Mouse (Mus musculus) C2C12 (cell line): ENCODE results near the gene Ankle2. TPM values are rescaled to one million over a fixed set of nuclear protein-coding genes. Genes with fewer than 3 reads are reported as not detected.

Source experiments
- H3K27me3 ChIP-seq: one replicate; pipeline ENCODE4 v1.6.1; 2011; ENCODE audit not compliant: control insufficient read depth, insufficient read depth, insufficient read length
- H3K36me3 ChIP-seq: one replicate; pipeline ENCODE4 v1.6.1; 2011; ENCODE audit not compliant: control insufficient read depth, insufficient read depth
- H3K4me3 ChIP-seq: one replicate; pipeline ENCODE4 v1.5.1; 2011; ENCODE audit warnings: mild to moderate bottlenecking, control low read depth; ENCODE audit not compliant: poor library complexity, insufficient read depth, severe bottlenecking
- H3K79me2 ChIP-seq: one replicate; pipeline ENCODE4 v1.6.1; 2011; ENCODE audit not compliant: control insufficient read depth, insufficient read depth
- H3K79me3 ChIP-seq: one replicate; pipeline ENCODE4 v1.6.1; 2011; ENCODE audit warnings: low read depth, control low read depth
- H3ac ChIP-seq: one replicate; pipeline ENCODE3; 2011; ENCODE audit warnings: low read depth; ENCODE audit not compliant: control insufficient read depth, insufficient read length
- CEBPB ChIP-seq: IDR thresholded peaks from one replicate; pipeline ENCODE4 v1.6.1; 2011; ENCODE audit warnings: low read depth, mild to moderate bottlenecking, control low read depth, moderate library complexity
- CTCF ChIP-seq: IDR thresholded peaks from one replicate; pipeline ENCODE4 v1.5.1; 2011; ENCODE audit not compliant: control insufficient read depth, insufficient read depth, insufficient read length
- FOSL1 ChIP-seq: IDR thresholded peaks from one replicate; pipeline ENCODE4 v1.8.0; 2011; ENCODE audit warnings: mild to moderate bottlenecking, low read length; ENCODE audit not compliant: poor library complexity, insufficient read depth, severe bottlenecking
- MAX ChIP-seq: IDR thresholded peaks from one replicate; pipeline ENCODE4 v1.6.1; 2011; ENCODE audit warnings: mild to moderate bottlenecking, control low read depth
- MYOD1 ChIP-seq: IDR thresholded peaks from one replicate; pipeline ENCODE4 v1.6.1; 2011; ENCODE audit warnings: low read depth; ENCODE audit not compliant: control insufficient read depth, insufficient read length
- MYOG ChIP-seq: IDR thresholded peaks from one replicate; pipeline ENCODE4 v1.6.1; 2011; ENCODE audit not compliant: control insufficient read depth, insufficient read length; ENCODE audit errors: extremely low read depth
- USF1 ChIP-seq: IDR thresholded peaks from one replicate; pipeline ENCODE4 v1.6.1; 2011; ENCODE audit warnings: low read depth, mild to moderate bottlenecking, control low read depth, moderate library complexity
- long read RNA-seq, 2 experiments: library from polyadenylated mRNA; unstranded; transcript quantifications; one replicate each; pipeline ENCODE4 v2.0.0; 2019 to 2020
- polyA plus RNA-seq: library from polyadenylated mRNA; unstranded; fragments of >200 nt; fragmentation: generic; extraction: Trizol; gene quantifications from one replicate; pipeline ENCODE4 v1.2.1, GENCODE M21; 2012; ENCODE audit warnings: missing spikeins

The Ankle2 gene
- 12.3 TPM for polyA plus RNA-seq
- long read RNA-seq, experiment 1, full-length matches to known transcripts, result 5 of 11 reads
- long read RNA-seq, experiment 1, partial matches to known transcripts, result 5 of 11 reads
- long read RNA-seq, experiment 1, other reads (novel, unspliced or antisense), result 1 of 11 reads
- long read RNA-seq, experiment 2, full-length matches to known transcripts, result 268 of 347 reads
- long read RNA-seq, experiment 2, partial matches to known transcripts, result 50 of 347 reads
- long read RNA-seq, experiment 2, other reads (novel, unspliced or antisense), result 29 of 347 reads

DNA sequence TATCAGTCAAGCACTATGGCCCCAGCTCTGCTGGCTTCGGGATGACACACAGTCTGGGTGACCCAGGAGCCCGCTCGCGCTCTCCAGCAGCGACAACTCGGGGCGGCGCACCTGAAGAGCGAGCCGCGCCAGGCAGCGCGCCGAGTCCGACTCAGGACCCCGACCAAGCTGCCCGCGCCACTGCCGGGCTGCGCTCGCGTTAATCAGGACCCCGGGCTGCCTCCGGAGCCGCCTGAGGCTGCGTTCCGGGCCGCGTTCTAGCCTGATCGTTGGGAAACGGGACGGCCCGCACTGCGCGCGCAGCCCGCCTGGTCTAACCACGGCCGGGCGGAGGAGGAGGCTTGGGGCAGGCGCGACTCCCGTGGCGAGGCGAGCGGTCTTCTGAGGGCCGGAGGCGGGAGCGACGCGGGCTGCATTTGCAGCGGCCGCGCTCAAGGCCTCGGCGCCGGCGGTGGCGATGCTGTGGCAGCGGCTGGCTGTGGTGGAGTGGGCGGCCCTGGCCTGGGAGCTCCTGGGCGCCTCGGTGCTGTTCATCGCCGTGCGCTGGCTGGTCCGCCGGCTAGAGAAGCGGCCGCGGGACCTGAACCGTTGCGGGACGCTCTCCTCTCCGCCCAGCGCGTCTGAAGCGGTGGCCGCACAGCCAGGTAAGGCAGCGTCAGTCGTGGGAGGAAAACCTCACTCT is at the start of gene Ankle2:
Gene Ankle2, plus strand, starts transcription at position 225 of the 682 bp plus-strand sequence.
- Histone ChIP-seq H3K79me2 (peaks cover 39% of the 10 kb centered on the region), H3K27me3 (no peaks in the 10 kb centered on the region), H3K36me3 (peaks cover 21% of the 10 kb centered on the region), H3ac (peak within 1 kb of the TSS; percentile 98), H3K79me3 (peaks cover 29% of the 10 kb centered on the region), H3K4me3 (peak within 1 kb of the TSS; percentile 75)
- TF ChIP-seq MAX (peak; percentile 99), CEBPB (no peak)

DNA sequence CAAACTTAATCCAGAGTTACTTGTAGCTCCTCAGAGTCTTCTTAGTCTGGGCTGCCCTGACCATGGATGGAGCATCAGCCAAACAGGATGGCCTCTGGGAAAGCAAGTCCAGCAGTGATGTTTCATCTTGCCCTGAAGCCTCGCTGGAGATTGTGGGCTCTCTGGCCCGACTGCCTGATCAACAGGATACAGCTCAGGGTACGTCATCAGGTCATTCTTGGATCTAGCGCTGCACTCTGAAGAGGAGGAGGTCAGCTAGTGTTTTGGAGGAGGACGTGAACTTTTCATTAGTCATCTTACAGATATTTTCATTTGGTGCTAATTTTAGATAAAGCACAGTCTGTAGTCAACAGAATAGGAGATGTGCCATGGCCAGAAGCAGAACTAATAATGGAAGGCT is 49.1 kb upstream of the Ankle2 start:
- Histone ChIP-seq H3K4me3 (no peak overlapping the region), H3K79me3 (peaks cover 17% of the 10 kb centered on the region), H3K79me2 (peaks cover 33% of the 10 kb centered on the region), H3K36me3 (peaks cover 42% of the 10 kb centered on the region), H3ac (no peak overlapping the region), H3K27me3 (no peaks in the 10 kb centered on the region)
- TF ChIP-seq FOSL1 (no peak), MAX (no peak), MYOG (no peak), MYOD1 (no peak), CEBPB (no peak), USF1 (no peak), CTCF (no peak)

DNA sequence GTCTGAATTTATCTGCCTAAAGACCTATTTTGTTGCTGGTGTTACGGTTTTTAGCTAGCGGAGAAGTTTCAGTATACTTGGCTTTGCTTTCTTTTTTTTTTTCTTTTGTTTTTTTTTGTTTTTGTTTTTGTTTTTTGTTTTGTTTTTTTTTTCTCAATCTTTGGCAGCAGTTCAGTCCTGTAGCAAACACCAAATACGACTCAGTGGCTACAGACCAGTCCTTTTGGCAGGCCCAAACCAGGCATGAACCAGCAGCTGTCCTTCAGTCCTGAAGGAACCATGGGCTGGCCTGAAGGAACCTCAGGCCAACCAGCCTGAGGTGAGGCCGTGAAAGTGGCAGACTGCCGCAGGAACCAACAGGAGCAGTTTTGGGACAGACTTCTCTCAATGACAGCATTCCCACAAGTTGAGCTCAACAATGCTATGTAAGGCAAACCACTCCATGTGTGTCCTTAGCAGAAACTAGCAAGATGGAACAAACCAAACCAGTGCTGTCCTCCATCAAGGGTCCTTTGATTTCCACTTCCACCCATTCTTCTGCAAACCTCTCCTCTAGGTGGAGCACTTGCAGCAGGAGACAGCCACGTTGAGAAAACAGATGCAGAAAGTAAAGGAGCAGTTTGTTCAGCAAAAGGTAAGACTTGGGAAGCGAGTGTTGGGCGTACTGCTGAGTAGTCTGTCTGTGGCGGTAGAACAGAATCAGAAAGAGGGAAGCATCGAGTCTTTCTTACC is 27.5 kb upstream of the Ankle2 start:
- Histone ChIP-seq H3K4me3 (no peak overlapping the region), H3K79me3 (no peaks in the 10 kb centered on the region), H3ac (no peak overlapping the region), H3K27me3 (no peaks in the 10 kb centered on the region), H3K36me3 (peaks cover 83% of the 10 kb centered on the region), H3K79me2 (no peaks in the 10 kb centered on the region)
- TF ChIP-seq FOSL1 (no peak), CTCF (no peak), MYOG (no peak), USF1 (no peak), MAX (no peak), CEBPB (no peak), MYOD1 (no peak)

DNA sequence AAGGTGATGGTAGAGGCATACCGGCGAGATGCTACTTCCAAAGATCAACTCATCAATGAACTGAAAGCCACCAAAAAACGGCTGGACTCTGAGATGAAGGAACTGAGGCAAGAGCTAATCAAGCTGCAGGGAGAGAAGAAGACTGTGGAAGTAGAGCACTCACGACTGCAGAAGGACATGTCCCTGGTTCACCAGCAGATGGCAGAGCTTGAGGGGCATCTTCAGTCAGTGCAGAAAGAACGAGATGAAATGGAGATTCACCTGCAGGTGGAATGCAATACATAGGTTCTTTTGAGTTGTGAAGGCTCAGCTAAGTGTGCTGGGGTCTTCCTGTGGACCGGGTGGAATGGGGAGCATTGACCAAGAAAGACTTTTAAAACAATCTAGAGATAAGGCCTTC is 26.0 kb upstream of the Ankle2 start:
- TF ChIP-seq USF1 (no peak), CTCF (peak; percentile 10)
- Histone ChIP-seq H3K79me3 (no peaks in the 10 kb centered on the region), H3K36me3 (peaks cover 95% of the 10 kb centered on the region), H3K4me3 (no peak overlapping the region), H3K79me2 (no peaks in the 10 kb centered on the region), H3ac (no peak overlapping the region), H3K27me3 (no peaks in the 10 kb centered on the region)

DNA sequence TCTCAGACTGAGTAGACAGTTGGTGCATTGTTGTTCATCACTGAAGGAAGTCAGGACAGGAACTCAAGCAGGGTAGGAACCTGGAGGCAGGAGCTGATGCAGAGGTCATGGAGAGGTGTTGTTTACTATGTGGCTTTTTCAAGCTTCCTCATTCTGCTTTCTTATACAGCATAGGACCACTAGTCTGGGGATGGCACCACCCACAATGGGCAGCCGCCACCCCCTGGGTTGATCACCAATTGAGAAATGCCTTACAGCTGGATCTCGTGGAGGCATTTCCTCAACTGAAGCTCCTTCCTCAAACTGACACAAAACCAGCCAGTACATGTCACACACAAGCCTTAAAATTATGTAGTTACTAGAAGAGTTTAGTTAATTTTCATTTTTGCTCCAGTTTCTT is 19.5 kb upstream of the Ankle2 start:
- H3K79me2 ChIP-seq, result no peaks in the 10 kb centered on the region
- H3K79me3 ChIP-seq, result no peaks in the 10 kb centered on the region
- H3K4me3 ChIP-seq, result no peak overlapping the region
- H3K27me3 ChIP-seq, result no peaks in the 10 kb centered on the region
- peaks cover 82% of the 10 kb centered on the region for H3K36me3 ChIP-seq
- no peak for TF ChIP-seq CEBPB
- no peak for TF ChIP-seq USF1
- no peak for TF ChIP-seq MYOD1
- TF ChIP-seq CTCF, result no peak
- TF ChIP-seq MYOG, result no peak
- no peak for TF ChIP-seq MAX
- no peak for TF ChIP-seq FOSL1
- no peak overlapping the region for H3ac ChIP-seq

DNA sequence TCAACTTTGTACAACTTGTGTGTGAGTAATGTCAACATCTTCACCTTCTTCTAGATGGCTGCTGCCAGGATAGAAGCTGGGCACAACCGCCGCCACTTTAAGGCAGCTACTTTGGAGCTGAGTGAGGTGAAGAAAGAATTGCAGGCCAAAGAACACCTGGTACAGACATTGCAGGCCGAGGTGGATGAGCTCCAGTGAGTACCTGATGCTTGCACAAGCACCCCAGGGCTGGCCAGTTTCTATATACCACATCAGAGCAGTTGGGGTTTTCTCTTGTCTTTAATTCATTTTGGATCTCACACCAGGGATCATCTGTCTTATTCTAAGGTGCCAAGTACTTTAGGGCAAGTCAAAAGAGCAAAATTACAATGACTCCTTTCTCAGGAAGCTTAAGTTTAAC is 14.0 kb upstream of the Ankle2 start:
- no peaks in the 10 kb centered on the region for H3K27me3 ChIP-seq
- H3K4me3 ChIP-seq, result no peak overlapping the region
- H3K36me3 ChIP-seq, result peaks cover 69% of the 10 kb centered on the region
- no peaks in the 10 kb centered on the region for H3K79me2 ChIP-seq
- TF ChIP-seq CEBPB, result no peak
- no peak for TF ChIP-seq CTCF
- no peak for TF ChIP-seq MAX
- no peak for TF ChIP-seq USF1
- no peak for TF ChIP-seq MYOG
- no peak for TF ChIP-seq FOSL1
- TF ChIP-seq MYOD1, result no peak
- no peaks in the 10 kb centered on the region for H3K79me3 ChIP-seq
- no peak overlapping the region for H3ac ChIP-seq
